Mouse (Mus musculus): Measurements from ENCODE around the gene Exoc3. TPM values are rescaled to one million over a fixed set of nuclear protein-coding genes. Genes with fewer than 3 reads are reported as not detected.

The Exoc3 gene
- polyA plus RNA-seq (2017; shearing (Covaris generic)) = 10 to 100 TPM; 75.3 to 79.5 TPM

DNA sequence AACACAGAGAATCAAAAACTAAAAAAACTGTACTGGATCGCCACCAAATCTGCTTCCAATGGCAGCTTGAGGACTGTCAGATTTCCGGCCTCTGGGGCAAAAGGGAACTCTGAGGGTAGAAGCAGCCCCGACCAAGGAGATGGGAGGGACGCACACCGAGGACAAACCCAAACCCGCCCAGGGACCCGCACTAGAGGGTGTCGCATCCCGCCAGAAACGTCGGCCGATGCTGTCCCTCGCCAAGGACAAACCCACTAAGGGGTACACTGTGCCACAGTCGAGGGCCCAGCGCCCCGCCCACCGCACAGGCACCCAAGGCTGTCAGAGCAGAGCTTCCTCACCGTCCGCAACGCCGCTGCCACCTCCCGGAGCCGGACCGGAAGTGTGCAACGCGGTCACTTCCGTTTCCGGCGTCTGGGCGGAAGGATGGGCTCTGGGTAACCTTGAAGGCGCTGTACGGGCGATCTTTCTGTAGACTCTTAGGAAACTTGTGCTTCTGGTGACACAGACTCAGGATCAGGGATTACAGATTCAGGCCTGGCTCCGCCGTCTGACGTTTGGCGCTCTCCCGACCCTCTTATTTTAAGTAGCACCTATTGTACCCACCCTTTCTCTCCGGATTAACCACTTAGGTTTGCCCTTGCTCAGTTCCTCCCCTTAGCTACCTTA, at the start of gene Exoc3:
Gene Exoc3 (minus strand): TSS at position 416 of the 669 bp plus-strand sequence.

DNA sequence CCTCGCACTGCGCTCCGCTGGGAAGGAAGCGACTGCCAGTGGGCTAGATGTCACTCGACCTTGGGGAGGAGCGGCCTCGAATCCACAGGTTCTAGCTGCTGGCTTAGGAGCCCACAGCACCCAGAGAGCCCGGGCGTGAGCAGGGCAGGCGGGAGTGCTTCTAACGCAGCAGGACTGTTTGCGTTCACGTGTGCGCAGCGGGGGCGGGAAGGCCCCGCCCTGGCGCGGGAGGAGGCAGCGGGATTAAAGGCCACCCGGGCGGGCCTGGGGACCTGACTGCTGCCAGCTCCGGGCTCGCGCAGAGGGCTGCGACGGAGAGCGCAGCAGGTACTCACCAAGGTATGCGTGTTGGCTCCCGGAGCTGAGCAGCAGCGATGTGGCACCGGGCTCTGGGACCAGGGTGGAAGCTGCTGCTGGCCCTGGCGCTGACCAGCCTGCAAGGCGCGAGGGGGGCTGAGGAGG, 87.4 kb downstream of the Exoc3 start, which contains the start of gene Slc9a3:
Gene Slc9a3 (plus strand): TSS at position 317 of the 462 bp plus-strand sequence.

Other genes with a start within 250 kb of the Exoc3 start
- gene Zdhhc11, start 244.9 kb downstream of the Exoc3 start, polyA plus RNA-seq (2017; shearing (Covaris generic)) = not detected
- 1 to 10 TPM in 1 of 2 experiments, not detected in 1; 1.5 TPM for gene Tppp, start 199.3 kb downstream of the Exoc3 start, polyA plus RNA-seq (2017; shearing (Covaris generic))
- 10 to 100 TPM; 10.0 to 12.0 TPM for gene Cep72, start 146.4 kb downstream of the Exoc3 start, polyA plus RNA-seq (2017; shearing (Covaris generic))
- gene Slc9a3, start 87.3 kb downstream of the Exoc3 start, polyA plus RNA-seq (2017; shearing (Covaris generic)) = under 1 TPM in 1 of 2 experiments, not detected in 1; 0.26 TPM
- under 1 TPM in 1 of 2 experiments, not detected in 1; 0.04 TPM for gene Ahrr, start 83.6 kb upstream of the Exoc3 start, polyA plus RNA-seq (2017; shearing (Covaris generic))
- gene Pdcd6, start 108.8 kb upstream of the Exoc3 start, polyA plus RNA-seq (2017; shearing (Covaris generic)) = 100 to 1,000 TPM; 179 to 213 TPM
- gene Sdha, start 141.5 kb upstream of the Exoc3 start, polyA plus RNA-seq (2017; shearing (Covaris generic)) = 100 to 1,000 TPM; 206 to 252 TPM
- gene Ccdc127, start 141.6 kb upstream of the Exoc3 start, polyA plus RNA-seq (2017; shearing (Covaris generic)) = 10 to 100 TPM; 26.1 to 27.5 TPM
- not detected for gene Lrrc14b, start 155.3 kb upstream of the Exoc3 start, polyA plus RNA-seq (2017; shearing (Covaris generic))
- 1 to 10 TPM in 1 of 2 experiments, under 1 TPM in 1; 0.72 to 1.5 TPM for gene Zfp72, start 182.1 kb upstream of the Exoc3 start, polyA plus RNA-seq (2017; shearing (Covaris generic))
- gene Ftl1-ps1, start 191.0 kb upstream of the Exoc3 start, polyA plus RNA-seq (2017; shearing (Covaris generic)) = 10 to 100 TPM; 47.5 to 55.7 TPM

Measured in activated CD4-positive, CD25-positive, alpha-beta regulatory T cell (primary cell).